Mouse (Mus musculus) left cerebral cortex, adult 6 months (tissue): ENCODE measurements around the gene Plpp4. TPM values are rescaled to one million over a fixed set of nuclear protein-coding genes. Genes with fewer than 3 reads are reported as not detected.

Source experiments
- long read RNA-seq, 2 experiments: library from polyadenylated mRNA; unstranded; transcript quantifications; one replicate each; pipeline ENCODE4 v2.0.0; 2019 to 2020
- polyA plus RNA-seq: library from polyadenylated mRNA; unstranded; fragments of <200 nt; fragmentation: Nextera tagmentation; gene quantifications from 2 replicates; pipeline ENCODE4 v1.2.3, GENCODE M21; 2021

Plpp4 gene
- 6.3 and 7.6 TPM in 2 replicates for polyA plus RNA-seq
- long read RNA-seq, experiment 1, transcript Plpp4-201 (7 exons, 1,256 nt) = major isoform, 9 of 15 reads
- long read RNA-seq, experiment 1, partial matches to known transcripts = 0 of 15 reads
- long read RNA-seq, experiment 1, other reads (novel, unspliced or antisense) = 4 of 15 reads
- long read RNA-seq, experiment 2, partial matches to known transcripts = 0 of 5 reads
- long read RNA-seq, experiment 2, other reads (novel, unspliced or antisense) = 2 of 5 reads

GRCm38 (mm10) chr7:129256621-129257373, at the start of gene Plpp4:
Plpp4 (plus strand) TSS chr7:129257031.

